Mouse (Mus musculus) layer of hippocampus, postnatal 36 days (tissue): Measurements from ENCODE around the gene Pnpla2. TPM values are rescaled to one million over a fixed set of nuclear protein-coding genes. Genes with fewer than 3 reads are reported as not detected.

Experiments used
- DNase-seq, 2 experiments: peaks; one replicate each; pipeline ENCODE4 v3.0.0; 2022
- total RNA-seq, 2 experiments: library from RNA; stranded (reverse); gene quantifications; 2 replicates each; pipeline ENCODE4 v1.2.3; 2021

Gene Pnpla2
- total RNA-seq, 2 experiments from 2014 or later, result 17.7 to 27.0 TPM

DNA sequence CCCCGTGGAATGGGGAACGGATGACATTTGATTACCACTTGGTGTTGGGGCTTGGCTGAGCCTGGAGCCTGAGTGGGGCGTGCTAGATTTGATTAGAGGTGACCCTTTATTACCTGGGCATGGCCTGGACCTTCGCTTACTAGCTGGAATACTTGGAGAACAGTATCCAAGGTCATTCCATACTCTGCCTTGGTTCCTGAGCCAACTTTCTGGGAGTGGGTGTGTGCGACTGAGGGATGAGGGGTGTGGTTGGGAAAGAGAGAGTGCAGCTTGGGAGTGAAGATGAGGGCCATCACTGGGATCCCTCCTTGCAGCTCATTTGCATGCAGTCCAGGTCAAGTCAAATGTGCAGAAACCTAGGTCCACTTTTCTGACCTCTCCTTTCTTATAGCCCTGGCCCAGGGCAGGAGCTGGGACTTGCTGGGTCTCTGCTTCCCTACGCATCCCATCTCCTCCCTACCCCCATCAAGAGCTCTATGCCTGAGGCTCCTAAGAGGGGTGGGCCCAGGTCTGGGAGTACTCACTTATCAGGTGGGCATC is 28.2 kb downstream of the Pnpla2 start:
- DNase-seq, result no peak

DNA sequence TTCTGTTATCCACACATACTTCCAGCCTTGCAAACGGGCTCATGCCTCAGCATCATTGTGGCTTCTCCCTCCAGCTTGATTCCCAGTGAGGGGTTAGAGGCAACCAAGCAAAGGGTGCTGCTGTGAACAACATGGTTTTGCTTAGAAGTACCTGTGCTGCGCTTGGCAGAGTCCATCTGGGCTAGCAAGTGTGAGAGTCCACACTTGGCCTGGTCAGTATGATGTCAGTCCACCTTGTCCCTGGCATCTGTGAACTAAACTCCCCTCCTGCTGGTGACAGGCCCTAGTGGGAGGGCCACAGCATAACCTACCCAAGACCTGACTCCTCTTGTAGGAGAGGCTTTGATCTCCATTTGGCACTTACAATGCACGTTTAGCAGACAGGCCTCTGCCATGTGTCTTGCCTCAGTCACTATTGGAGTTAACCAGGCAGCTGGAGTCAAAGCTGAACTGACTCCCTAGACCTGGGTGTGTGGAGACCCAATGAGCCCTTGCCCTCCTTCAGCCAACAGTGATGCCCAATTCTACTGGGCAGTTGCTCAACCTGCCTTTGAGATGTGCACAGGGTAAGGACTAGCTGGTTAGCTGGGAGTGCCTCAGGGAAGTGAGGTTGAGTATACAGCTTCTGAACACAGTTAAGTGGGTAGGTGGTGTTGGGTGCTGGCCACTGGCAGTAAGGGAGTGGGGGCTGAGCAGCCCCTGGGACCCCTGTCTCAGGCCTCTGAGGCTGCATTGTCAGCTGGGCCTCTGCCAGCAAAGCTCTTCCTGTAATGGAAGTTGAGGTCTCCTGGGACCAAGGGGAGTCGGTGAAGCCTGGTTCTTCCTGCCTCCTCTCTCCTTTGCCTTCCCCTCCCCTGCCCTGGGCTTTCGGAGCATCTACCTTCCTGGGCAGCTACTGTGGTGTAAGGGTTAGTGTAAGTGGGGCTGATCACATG is 29.5 kb downstream of the Pnpla2 start:
- no peak for DNase-seq

DNA sequence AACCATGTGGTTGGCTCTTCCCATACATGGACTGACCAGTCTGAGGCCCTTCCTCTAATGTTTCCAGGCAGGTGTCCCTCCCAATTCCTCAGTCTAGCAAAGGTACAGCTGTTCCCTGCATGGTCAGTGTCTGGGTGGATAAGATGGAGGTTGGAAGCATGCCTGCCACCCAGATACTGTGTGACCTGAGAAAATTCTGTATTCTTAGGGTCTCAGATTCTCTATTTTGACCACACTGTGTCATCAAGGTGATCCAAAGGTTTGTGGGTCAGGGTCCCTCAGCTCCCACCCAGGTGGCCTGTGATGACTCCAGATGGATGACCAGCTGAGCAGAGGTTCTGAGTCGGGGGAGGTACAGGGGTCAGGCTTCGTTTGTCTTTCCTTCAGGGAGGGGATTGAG is 30.2 kb downstream of the Pnpla2 start:
- DNase-seq, result no peak

DNA sequence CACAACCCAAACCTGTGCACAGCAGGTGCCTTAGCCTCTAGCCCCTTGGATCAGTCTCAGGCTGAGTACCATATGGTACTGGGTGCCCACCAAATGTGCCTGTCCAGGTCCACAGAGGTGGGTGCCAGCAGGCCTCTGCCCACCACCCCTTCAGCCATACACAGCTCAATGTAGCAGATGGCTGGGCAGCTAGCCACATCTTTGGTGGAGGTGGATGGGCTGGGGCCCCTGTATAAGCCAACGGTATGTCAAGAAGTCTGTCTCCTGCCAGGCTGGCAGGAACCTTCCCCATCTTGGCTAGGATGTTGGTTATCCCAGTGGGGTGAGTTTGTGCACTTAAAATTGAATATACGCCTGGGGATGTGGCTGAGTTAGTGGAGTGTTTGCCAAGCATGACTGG is 30.6 kb downstream of the Pnpla2 start:
- DNase-seq, result no peak

DNA sequence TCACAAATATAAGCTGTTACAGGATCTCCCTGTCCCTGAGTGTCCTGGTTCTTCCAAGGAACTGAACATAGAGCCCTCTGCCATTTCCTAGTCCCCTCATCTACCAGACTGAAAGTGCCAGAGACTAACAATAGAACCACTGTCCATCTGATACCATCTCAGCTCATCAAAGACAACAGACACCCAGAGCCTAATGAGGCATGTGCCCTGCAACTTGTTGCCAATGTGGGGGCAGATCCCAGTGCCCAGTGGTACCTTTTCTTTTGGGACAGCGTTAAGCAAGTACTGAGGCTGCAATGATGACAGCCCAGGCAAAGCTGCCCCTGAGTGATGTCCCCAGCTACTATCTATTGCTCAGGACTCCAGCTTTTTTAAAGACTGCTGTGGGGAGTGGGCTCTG is 31.2 kb downstream of the Pnpla2 start:
- DNase-seq, result no peak

DNA sequence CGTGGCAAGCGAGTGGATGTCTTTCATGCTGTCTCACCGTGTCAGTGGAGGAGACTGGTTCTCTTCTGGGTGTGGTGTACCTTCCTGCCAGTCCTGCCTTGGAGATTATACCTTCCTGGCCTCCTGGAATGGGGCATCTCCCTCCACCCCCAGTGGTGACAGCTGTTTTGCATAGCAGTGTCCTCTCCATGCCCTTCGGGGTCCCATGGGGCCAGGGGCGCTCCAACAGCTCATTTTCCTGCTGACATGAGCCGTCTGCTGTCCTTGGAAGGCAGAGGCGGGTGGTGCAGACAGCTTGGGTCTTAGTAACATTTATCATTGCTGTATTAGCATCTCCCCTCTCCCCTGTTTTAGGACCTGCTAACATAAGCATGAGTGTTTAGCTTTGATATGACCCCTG is 32.1 kb downstream of the Pnpla2 start:
- no peak for DNase-seq

DNA sequence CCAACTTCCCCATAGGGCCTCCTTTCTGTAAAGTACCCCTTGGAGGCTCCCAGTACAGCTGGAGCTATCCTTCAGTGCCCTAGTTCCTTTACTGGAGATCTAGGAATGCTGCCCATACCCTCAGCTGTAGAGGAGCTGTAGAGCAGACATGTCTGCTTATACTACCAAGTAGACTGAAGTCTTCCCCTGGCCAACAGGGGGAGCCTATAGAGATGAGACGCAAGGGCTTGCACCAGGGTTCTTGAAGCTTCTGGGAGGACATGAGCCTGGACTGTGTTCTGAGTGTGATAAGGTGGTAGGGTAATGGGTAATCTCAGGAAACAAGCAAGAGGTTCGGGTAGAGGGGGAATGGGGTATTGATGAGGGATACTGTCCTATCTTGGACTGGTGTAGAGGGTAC is 36.2 kb downstream of the Pnpla2 start:
- no peak for DNase-seq

DNA sequence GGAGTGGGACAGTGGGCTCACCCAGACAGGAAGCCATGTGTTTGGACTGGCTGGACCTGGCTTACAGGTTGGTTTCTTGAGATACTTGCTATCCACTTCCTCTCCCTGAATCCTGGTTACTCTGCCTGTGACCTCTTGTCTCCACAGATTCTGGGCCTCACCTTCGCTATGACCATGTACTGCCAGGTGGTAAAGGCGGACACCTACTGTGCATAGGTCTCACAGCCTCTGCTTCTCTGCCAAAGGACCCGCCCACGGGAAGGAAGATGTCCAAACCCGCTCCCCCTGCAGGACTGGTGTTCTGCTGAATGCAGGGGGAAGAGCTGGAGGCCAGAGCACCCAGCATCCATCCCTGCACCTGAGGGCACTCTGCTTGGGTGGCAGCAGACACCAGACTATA is 37.7 kb downstream of the Pnpla2 start:
- no peak for DNase-seq

DNA sequence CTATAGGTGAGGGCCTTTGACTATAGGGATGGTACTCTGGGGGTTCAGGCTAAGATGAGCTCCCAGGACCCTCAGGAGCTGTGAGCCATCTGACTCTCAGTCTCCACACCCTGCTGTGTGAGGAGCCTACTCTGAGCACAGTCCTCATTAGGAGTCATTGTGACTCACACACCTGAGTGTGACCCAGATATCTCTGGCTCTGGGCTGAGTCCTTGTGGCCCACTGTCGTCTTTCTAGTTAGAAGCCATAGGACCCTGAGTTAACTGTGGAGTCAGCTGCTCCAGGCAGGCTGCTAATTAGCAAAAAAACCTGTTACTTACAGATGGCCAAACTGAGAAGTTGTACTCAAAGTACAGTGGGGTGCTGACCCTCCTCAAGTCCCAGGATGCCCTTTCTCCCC is 38.7 kb downstream of the Pnpla2 start:
- DNase-seq, result no peak

DNA sequence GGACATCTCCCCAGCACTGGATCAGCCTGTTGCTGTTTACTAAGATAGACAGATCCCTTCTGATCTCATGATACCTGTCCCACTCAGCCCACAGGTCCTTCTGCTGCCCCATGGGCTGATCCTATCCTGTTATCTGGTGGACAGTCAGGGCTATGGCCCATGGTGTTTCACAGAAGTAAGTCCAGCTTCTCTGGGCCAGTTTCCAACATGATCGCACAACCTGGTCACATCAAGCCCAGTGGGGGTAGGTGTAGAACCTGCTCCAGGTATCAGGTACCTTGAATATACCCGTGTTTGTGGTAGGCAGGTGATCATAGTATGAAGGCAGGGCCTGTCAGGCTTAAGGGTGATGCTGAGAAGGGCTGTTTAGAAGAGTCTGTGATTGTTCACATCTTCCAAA is 40.4 kb downstream of the Pnpla2 start:
- DNase-seq, result no peak

DNA sequence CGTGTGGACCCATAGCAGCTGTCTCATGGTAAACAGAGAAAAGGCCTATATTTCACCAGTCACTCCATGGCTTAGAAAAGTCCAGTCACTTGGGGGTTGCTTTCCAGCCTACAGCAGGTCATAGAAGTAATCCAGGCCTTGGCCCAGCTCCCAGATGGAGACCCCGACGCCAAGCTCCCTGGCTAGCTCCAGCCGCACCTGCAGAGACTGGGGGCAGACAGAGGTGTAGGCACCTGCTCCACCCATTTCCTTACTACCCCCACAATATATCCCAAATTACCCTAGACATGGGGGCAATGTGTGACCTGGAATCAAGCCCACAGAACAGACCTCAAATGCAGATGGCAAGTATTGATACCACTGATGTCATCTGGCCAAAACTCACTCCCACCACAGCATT is 40.9 kb downstream of the Pnpla2 start:
- no peak for DNase-seq

DNA sequence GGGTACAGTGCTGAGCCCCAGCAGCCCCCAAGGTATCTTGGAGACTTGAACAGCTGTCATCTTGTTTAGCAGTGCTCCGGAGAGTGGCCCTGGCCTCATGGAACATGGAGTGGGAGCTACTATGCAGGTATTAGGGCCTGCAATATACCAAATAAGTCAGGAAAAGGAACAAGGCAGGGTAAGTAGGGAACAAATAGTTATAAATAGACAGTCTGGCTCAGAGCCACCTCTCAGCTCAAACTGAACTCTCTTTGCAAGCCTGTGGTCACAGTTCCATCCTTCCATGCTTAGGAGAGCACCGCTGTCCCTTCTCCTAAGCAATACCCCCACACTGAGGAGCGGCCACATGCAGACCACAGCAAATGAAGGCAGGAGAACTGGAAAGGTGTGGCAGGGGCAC is 42.6 kb downstream of the Pnpla2 start:
- DNase-seq, result no peak

DNA sequence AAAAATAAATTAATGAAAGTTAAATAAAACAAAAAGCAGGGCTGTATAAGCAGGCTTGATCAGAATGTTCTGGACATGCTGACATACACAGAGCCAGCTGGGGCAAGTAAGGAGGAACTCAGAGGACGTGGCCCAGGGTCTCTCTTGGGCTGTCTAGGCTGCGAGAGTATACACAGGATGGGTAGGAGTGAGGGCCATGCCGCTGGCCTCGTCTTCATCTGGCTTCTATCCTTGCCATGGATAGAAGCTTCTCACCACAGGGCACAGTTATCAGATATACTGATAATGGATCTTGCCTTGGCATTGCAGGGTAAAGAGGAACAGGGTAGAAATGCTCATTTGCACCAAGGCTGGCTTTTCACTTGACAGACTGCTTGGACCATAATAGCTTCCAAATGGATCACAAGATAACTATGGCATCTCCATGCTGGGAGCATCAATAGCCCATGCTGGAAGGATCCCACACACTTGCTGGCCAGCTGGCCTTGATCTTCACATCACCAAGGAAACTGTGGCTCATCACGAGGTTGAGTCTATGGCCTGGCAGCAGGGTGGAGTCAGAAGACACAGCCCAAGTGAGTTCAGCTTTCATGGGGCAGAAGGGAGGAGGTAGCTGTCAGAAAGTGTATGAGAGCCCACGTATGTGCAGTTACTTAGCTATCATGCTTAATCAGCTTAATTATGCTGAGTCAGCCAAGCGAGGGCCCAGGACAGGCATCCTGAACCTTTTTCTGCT is 47.0 kb downstream of the Pnpla2 start:
- no peak for DNase-seq

DNA sequence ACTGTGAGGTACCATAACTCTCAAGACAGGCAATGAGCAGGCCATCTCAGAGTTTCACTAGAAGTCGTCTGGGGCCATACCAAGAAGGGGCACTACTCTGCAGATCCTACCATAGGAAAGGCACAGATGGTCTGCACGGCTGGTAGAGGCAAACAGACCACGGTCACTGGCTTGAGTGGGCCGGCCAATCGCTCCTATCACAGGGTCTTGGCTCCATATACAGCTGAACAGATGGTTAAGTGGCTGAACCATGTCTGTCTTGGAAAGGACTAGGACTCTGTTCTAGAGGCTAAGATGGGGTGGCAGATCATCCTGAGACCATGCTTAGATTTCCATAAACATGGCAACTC is 47.5 kb downstream of the Pnpla2 start:
- DNase-seq, result no peak

DNA sequence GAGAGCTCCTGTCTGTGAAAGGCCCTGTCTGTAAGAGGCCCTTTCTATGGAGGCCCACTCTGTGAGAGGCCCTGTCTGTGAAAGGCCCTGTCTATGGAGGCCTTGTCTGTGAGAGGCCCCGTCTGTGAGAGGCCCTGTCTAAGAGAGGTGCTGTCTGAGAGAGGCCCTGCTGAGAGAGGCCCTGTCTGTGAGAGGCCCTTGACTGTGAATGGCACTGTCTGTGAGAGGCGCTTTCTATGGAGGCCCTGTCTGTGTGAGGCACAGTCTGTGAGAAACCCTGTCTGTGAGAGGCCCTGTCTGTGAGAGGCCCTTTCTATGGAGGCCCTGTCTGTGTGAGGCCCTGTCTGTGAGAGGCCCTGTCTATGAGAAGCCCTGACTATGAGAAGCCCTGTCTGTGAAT is 51.3 kb downstream of the Pnpla2 start:
- DNase-seq, result no peak

DNA sequence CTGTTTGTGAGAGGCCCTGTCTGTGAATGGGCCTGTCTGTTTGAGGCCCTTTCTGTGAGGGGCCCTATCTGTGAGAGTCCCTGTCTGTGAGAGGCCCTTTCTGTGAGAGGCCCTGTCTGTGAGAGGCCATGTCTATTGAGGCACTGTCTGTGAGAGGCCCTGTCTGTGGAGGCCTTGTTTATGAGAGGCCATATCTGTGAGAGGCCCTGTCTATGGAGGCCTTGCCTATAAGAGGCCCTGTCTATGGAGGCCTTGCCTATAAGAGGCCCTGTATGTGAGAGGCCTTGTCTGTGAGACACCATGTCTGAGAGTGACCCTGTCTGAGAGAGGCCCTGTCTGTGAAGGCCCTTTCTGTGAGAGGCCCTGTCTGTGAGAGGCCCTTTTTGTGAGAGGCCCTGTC is 53.2 kb downstream of the Pnpla2 start:
- DNase-seq, result no peak

DNA sequence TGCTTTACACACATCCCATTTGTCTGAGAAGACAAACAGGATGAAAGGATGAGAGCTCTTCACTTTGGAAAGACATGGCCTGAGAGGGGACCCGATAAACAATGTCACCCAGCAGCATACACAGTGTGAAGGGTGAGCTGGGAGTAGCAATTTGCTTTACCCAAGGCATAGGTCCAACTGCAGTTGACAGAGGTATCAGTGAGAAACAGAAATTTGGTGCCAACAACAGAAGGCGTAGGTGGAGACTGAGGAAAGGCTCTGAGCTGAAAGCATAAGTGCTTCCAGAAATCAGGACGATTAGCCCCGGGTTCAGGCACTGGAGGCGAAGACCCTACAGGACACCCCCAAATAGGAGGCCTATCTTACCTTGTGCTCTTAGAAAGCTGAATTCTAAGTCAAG is 55.2 kb downstream of the Pnpla2 start:
- DNase-seq, result no peak

Other genes starting within 250 kb of the Pnpla2 start
- not detected for gene Lmntd2, start 241.1 kb upstream of the Pnpla2 start, total RNA-seq
- gene Rassf7, start 239.3 kb upstream of the Pnpla2 start, total RNA-seq, result under 1 TPM; 0.73 to 0.82 TPM
- gene Phrf1, start 226.4 kb upstream of the Pnpla2 start, total RNA-seq, result 10 to 100 TPM; 79.9 to 86.9 TPM
- gene Irf7, start 188.7 kb upstream of the Pnpla2 start, total RNA-seq, result 1 to 10 TPM in 1 of 2 experiments, under 1 TPM in 1; 0.51 to 1.2 TPM
- gene Cdhr5, start 178.4 kb upstream of the Pnpla2 start, total RNA-seq, result not detected
- not detected for gene Sct, start 176.1 kb upstream of the Pnpla2 start, total RNA-seq
- under 1 TPM in 1 of 2 experiments, not detected in 1; 0.18 TPM for gene Drd4, start 163.2 kb upstream of the Pnpla2 start, total RNA-seq
- 10 to 100 TPM; 79.4 to 82.5 TPM for gene Deaf1, start 127.5 kb upstream of the Pnpla2 start, total RNA-seq
- gene Tmem80, start 127.5 kb upstream of the Pnpla2 start, total RNA-seq, result 10 to 100 TPM; 32.4 to 34.3 TPM
- 1 to 10 TPM; 4.6 to 5.8 TPM for gene Eps8l2, start 116.3 kb upstream of the Pnpla2 start, total RNA-seq
- 100 to 1,000 TPM; 119 to 121 TPM for gene Taldo1, start 63.0 kb upstream of the Pnpla2 start, total RNA-seq
- gene Gatd1, start 41.1 kb upstream of the Pnpla2 start, total RNA-seq, result 10 to 100 TPM; 42.2 to 48.4 TPM
- 100 to 1,000 TPM; 250 to 269 TPM for gene Cend1, start 25.7 kb upstream of the Pnpla2 start, total RNA-seq
- gene Slc25a22, start 17.3 kb upstream of the Pnpla2 start, total RNA-seq, result 100 to 1,000 TPM; 319 to 341 TPM
- gene Pidd1, start 11.2 kb upstream of the Pnpla2 start, total RNA-seq, result 1 to 10 TPM in 1 of 2 experiments, under 1 TPM in 1; 0.66 to 1.1 TPM
- 100 to 1,000 TPM; 556 TPM for gene Rplp2, start 7.8 kb upstream of the Pnpla2 start, total RNA-seq
- 1 to 10 TPM; 3.9 to 6.0 TPM for gene Cracr2b, start 5.9 kb downstream of the Pnpla2 start, total RNA-seq
- 10 to 100 TPM; 21.4 to 21.5 TPM for gene Cd151, start 12.2 kb downstream of the Pnpla2 start, total RNA-seq
- gene Polr2l, start 19.9 kb downstream of the Pnpla2 start, total RNA-seq, result 10 to 100 TPM; 42.8 to 44.9 TPM
- 10 to 100 TPM; 13.1 to 13.7 TPM for gene Tspan4, start 20.0 kb downstream of the Pnpla2 start, total RNA-seq
- 10 to 100 TPM; 73.0 to 73.3 TPM for gene Chid1, start 84.7 kb downstream of the Pnpla2 start, total RNA-seq
- gene Ap2a2, start 107.0 kb downstream of the Pnpla2 start, total RNA-seq, result 100 to 1,000 TPM; 231 to 245 TPM
- gene Muc6, start 200.1 kb downstream of the Pnpla2 start, total RNA-seq, result not detected
- 1 to 10 TPM in 1 of 2 experiments, not detected in 1; 2.1 TPM for gene Muc2, start 235.1 kb downstream of the Pnpla2 start, total RNA-seq